Mouse (Mus musculus) R1 (cell line): ENCODE results near the gene Fxyd1.

Source experiments
- DNase-seq: peaks from one replicate; pipeline ENCODE4 v3.0.0-alpha.2; 2018; ENCODE audit warnings: low read depth, low spot score

Fxyd1 gene

DNA sequence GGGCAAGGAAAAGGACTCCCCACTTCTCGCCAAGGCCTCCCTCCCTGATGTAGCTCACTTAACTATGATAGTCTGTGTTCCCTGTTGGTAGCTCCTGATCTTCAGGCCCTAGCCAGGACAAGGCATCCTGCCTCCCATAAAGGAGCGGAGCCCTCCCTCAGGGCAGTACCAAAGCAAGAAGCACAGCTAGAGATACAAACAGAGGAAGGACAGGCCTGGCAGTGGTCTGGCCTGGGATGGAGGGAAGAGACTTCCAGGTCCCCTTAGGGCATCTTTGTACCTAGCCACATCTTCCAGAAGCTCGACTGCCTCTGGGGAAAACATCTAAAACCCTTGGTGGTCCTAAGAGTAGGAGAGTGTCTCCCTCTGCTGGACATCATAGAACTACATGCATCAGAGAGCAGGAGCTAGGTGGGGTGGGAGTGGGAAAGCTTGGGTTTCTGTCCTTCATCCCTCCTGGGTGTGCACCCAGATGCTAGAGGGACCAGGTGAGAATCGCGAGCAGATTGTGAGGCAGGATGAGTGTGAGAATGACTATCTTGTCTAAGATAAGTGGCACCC, 21.0 kb upstream of the Fxyd1 start:
- DNase-seq = peak; percentile 67

DNA sequence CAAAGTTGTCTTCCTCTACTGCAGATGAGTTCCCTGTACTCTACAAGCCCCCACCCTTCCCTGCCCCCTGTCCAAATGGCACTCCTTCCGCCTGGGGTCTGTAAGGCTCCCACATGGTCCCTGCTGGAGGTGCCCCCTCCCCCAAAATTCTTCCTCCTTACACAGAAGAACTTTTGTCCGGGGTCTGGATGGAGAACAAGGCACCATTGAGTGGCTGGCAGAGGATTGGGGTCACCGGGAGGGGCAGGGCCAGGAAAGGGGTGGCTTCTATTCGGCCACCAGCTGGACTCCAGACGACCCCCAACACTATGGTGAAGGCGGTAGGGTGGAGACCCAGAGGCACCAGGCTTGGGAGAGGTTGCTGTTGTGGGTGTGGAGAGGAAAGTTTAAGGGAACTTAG, 20.5 kb upstream of the Fxyd1 start:
- no peak for DNase-seq

DNA sequence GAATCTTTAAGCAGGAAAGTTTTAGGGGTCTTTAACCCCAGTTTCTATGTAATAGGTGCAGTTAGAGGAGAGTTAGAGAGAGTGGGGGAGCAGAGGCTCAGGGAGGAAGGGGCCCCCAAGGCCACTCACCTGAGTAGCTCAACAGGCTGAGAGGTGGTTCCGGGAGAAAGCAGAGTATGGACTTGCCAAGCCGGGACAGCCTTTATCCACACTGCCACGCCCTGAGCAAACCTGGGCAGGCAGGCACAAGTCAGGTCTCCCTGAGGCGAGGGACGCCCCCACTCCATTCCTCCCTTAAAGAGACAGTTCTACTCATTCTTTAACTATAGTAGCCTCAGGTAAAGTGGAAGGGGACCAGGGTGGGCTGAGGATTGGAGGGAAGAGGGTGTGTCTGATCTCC, 19.5 kb upstream of the Fxyd1 start, which contains the start of gene Fxyd3:
TSS of gene Fxyd3 (minus strand) at position 213 of the 400 bp plus-strand sequence.
- DNase-seq = no peak

- DNase-seq = no peak
These were observed 17.7 kb upstream of the Fxyd1 start for GRCm38 (mm10) chr7:31074713-31075069.

- no peak for DNase-seq
These were observed 17.2 kb upstream of the Fxyd1 start for GRCm38 (mm10) chr7:31074061-31074712.

GRCm38 (mm10) chr7:31073546-31073945, 16.5 kb upstream of the Fxyd1 start:
- DNase-seq = no peak

DNA sequence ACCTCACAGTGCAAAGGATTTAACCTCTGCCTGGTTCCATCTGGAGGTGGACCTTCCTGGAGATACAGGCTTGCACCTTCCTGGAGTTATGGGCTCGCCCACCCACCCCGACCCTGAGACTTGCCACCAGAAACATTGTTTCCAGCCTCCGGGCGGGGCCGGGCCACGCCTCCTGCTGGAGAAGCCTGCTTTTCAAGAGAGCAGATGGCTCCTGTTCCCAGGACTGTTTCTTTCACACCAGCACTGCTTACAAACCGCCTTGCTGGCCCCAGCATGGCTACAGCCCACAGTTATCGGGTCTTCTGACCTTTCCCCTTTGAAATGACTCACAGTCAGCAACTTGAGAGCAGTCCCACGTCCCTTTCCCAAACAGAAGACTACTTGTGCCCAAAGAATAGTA, 15.3 kb upstream of the Fxyd1 start:
- DNase-seq = peak; percentile 54

DNA sequence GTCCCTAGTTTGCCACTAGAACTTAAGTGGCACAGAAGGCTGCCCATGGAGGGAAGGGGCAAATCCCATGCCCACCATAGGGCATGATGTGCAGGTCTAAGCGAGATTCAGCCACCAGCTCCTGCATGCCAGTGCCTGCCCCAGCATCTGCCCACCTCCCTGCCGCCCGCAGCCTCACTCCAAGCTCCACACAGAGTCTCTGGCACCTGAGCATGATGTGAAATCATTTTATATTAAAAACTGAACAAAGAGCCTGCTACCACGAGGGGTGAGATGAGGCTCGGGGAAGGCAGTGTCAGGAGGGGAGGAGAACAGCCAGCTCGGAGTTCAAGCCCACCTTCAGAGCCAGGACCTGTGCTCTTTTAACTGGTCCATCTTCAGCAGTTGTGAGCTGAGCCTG, 13.3 kb upstream of the Fxyd1 start:
- DNase-seq = no peak

DNA sequence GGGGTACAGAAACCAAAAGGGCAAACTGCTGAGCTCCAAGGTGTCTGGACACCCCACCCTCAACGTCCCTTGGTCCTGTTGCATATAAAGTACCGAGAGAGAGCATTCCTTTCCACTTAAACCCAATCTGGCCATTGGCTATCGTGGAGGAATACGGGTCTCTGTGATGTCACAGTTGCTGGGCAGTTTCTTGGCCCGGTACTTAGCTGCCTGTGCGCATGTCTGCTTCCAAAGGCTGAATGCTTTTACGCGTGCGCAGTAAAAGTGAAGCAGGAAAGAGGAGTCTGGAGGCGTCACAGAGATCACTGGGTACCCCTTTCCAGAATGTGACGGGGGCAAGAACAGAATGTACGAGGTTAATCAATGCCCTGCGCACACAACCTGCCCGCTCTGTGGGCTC, 12.5 kb upstream of the Fxyd1 start:
- DNase-seq = peak; percentile 89

GRCm38 (mm10) chr7:31067836-31068235, 10.8 kb upstream of the Fxyd1 start:
- DNase-seq = peak; percentile 60

DNA sequence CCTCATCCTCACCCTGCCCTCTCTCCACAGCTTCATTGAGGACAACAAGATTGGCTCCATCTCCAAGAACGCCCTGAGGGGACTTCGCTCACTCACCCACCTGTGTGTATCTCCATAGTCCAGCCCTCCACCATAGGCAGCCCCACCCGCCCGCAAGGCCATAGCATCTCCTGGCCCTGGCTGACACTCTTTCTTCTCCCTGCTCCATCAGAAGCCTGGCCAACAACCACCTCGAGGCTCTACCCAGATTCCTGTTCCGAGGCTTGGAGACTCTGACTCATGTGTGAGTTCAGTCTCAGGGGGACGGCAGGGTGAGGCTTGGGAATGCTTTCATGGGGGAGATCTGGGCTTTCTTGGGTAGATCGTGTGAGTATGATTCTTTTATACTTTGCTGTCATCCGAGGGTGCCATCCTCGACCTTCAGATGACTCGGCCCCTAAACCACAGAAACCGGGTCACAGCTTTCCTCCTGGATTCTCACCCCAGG, 6.1 kb upstream of the Fxyd1 start:
- DNase-seq = no peak

- no peak for DNase-seq
These were observed 3.6 kb upstream of the Fxyd1 start for GRCm38 (mm10) chr7:31060621-31061010.

- DNase-seq = no peak
These were observed 3.1 kb upstream of the Fxyd1 start for GRCm38 (mm10) chr7:31059919-31060620.

DNA sequence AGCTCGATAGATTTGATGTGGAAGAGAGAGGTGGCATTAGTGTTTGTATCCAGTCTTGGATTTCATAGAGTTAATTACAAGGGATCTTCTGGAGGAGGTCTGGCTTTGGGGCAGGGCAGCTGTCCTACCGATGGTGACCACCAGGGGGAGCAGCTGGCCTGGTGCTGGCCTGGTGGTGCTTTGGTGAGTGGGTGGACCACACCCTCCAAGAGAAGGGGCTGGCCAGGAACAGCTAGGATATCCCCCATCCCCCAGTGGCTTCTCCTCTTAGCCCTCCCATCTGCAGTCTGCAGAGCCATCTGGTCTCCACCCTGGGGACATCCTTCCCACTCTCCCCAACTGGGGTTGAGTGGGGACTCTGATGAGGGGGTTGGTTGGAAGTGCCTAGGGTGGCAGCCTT, 2.1 kb upstream of the Fxyd1 start, which contains the start of gene Lgi4:
TSS of gene Lgi4 (plus strand) at position 235 of the 400 bp plus-strand sequence.
- peak; percentile 74 for DNase-seq

DNA sequence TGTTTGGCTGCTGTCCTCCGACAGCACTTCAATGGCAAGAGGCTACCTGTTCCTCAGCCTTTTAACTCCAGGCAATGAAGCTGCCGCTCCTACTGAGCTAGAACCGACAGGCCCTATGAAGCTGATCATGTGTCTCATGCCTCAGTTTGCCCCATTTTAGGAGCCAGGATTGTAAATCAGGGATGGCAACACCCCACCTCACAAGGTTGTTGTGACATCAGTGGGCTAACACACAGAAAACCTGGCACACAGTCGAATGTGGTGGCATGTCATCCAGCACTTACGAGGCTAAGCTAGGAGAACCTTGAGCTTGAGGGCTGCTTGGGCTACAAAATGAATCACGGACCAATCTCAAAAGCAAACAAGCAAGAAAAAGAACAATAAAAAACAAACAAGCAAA, 1.2 kb upstream of the Fxyd1 start:
- DNase-seq = no peak

DNA sequence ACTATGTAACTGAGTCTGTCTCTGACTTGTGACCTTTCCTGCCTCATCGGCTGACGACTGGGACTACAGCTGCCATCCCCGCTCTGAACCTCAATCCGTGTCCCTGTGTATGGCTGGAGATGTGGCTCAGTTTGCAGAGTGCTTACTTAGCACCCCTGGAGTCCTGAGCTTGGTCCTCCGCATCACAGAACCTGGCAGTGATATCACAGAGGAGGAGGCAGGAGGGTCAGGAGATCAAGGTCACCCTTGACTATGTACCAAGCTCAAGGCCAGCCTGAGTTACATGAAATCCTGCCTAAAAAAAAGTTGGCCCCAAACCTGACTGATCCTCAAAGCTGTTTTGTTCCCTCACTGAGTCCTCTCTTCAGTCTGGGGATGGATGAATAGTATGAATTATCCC, 731 bp upstream of the Fxyd1 start:
- DNase-seq = no peak

- no peak for DNase-seq
These were observed 551 bp downstream of the Fxyd1 start for GRCm38 (mm10) chr7:31056448-31056847.

DNA sequence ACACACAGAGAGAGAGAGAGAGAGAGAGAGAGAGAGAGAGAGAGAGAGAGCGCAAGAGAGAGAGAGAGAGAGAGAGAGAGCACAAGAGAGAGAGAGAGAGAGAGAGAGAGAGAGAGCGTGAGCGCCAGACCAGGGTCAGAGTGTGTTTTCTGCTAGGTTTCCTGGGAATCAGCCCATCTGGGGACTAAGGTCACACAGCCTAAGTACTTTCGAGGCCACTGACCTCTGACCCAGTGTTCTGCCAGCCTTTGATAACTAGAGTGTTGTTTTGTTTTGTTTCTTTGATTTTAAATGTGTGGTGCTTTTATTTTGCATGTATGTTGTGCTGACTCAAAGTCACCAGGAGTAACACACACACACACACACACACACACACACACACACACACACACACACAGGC, 1.1 kb downstream of the Fxyd1 start:
- no peak for DNase-seq

DNA sequence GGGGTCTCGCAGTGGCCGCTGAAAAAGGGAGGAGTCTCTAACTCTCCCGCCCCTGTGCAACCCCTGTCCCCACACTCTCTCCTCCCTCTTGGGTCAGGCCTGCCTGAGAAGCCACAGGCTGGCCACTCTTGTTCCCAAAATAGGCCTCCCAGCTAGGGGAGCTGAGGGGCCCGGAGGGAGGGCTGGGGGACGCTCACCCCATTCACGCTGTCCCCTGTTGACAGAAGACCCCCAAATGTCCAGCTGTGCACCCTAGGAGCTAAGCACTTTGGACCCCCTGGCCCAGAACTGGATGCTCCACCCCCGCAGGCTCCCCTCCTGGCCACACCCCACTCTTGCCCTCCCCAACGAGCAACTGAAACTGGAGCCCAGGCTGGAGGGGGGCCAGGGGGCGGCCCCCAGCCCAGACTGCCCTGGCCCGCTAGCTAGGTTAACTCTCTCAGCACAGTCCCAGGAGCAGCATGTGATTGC, 1.6 kb downstream of the Fxyd1 start:
- DNase-seq = no peak

- no peak for DNase-seq
These were observed 2.2 kb downstream of the Fxyd1 start for GRCm38 (mm10) chr7:31054661-31055320.

DNA sequence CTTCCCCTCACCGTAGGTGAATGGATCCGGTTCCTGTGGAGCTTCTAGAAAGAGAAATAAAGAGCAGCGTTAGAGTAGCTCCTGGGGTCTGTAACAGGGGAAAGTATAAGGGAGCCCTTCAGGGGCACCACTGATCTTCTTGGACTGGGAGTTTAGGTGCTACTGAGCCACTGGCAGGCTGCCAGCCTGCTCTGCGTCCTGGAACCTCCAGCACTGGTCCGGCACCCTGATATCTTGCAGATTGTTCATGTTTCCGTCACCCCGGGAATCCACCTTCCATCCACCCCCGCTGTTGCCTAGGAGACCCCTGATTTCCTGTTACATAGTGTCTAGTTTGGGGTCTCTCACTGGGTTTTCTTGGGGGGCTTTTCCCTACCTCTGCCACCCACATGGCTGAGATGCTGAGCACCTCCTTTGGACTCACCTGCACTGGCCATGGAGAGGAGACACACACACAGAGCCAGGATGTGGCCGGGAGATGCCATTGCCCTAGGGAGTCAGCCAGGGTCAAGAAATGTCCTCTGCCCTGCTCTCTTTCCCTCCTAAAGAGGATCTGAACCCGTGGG, 3.0 kb downstream of the Fxyd1 start:
- DNase-seq = no peak
